Mouse (Mus musculus) embryonic facial prominence, embryonic 11.5 days (tissue): ENCODE measurements at regions not wholly inside any gene's neighbourhood (a gene's known extent, or its start where the extent isn't known, plus 50 kb on each side); places are given as distances from the start of the nearest gene placed in this dataset.

Experiments used
- ATAC-seq: fragments of 200-750 bp; cut with Nextera tagmentation; replicated peaks from 2 replicates; pipeline ENCODE4 v1.8.0; 2017; ENCODE audit warnings: low read depth; ENCODE audit not compliant: insufficient number of reproducible peaks, low FRiP score, low TSS enrichment
- DNase-seq: peaks from one replicate; pipeline ENCODE4 v3.0.0-alpha.2; 2015; ENCODE audit warnings: low spot score
- H3K27ac ChIP-seq: fragments of 300-500 bp; sonication (generic); replicated peaks from 2 replicates; pipeline ENCODE4 v1.5.1; 2014; ENCODE audit warnings: mild to moderate bottlenecking, low read depth, low read length, control low read depth
- H3K27me3 ChIP-seq: fragments of 300-500 bp; sonication (generic); 2 replicates; pipeline ENCODE4 v1.6.1; 2014; ENCODE audit warnings: mild to moderate bottlenecking, low read length, moderate library complexity, mixed read lengths; ENCODE audit not compliant: control insufficient read depth, insufficient read depth
- H3K36me3 ChIP-seq: fragments of 300-500 bp; sonication (generic); replicated peaks from 2 replicates; pipeline ENCODE4 v1.6.1; 2014; ENCODE audit warnings: low read depth, mild to moderate bottlenecking, low read length, moderate library complexity, mixed read lengths; ENCODE audit not compliant: control insufficient read depth, insufficient read depth
- H3K4me1 ChIP-seq: fragments of 300-500 bp; sonication (generic); 2 replicates; pipeline ENCODE4 v1.6.1; 2014; ENCODE audit warnings: low read length, mixed read lengths; ENCODE audit not compliant: control insufficient read depth, insufficient read depth
- H3K4me2 ChIP-seq: fragments of 300-500 bp; sonication (generic); 2 replicates; pipeline ENCODE4 v1.6.1; 2014; ENCODE audit warnings: low read depth, mild to moderate bottlenecking, control low read depth, low read length, moderate library complexity
- H3K4me3 ChIP-seq: fragments of 300-500 bp; sonication (generic); 2 replicates; pipeline ENCODE4 v1.5.1; 2014; ENCODE audit warnings: low read depth, low read length, control low read depth
- H3K9ac ChIP-seq: fragments of 300-500 bp; sonication (generic); replicated peaks from 2 replicates; pipeline ENCODE4 v1.6.1; 2014; ENCODE audit warnings: mild to moderate bottlenecking, control low read depth, low read length
- H3K9me3 ChIP-seq: fragments of 300-500 bp; sonication (generic); replicated peaks from 2 replicates; pipeline ENCODE4 v1.6.1; 2016; ENCODE audit warnings: mild to moderate bottlenecking, low read length, inconsistent platforms, mixed read lengths; ENCODE audit not compliant: control insufficient read depth
- WGBS: fragments of 180-500 bp; shearing (Covaris S2); extraction: QIAGEN DNeasy Blood & Tissue Kit; methylation state at CpG from one replicate; pipeline ENCODE4 v1.1.7; 2014; 5-methylcytosine and 5-hydroxymethylcytosine counted together

DNA sequence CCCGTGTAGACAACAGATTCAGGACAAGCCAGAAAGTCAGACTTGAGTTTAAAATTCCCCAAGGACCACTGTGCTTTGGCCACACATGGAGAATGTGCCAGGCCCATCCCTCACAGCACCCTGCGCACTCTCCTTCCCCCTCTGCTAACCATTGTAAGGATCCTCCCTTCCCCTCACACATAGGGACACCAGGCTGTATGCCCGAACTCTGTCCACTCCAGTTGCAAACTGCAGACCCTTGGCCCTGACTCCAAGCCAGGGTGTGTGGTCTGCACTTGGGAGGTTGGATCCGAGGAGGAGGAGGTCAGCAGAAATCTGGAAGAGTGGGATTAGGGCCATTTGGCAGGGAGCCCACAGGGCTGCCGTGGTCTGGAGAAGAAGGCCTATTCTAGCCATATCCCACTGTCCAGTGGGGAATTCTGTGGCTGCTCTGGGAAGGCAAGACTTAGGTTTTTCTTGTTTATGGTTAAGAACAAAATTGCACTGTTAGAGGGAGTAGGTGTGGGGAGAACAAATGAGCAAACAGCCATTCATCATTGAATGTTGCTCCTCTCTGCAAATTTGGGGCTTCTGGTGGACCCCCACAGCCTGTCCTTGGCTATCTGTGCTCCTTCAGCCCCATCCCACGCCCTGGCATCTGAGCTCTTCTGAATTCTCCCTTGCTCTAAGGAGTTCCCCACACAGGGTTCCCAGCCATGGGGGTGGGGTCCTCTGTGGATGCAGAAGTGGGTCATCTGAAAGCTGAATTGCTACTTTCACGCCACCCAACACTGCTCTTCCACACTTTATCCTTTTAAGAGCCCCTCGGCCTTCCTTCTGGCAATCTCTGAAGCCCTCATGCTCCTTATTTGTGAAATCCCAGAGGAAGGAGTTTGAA, 366.9 kb downstream of the Tshz3 start:
- Histone ChIP-seq H3K9me3 (no peaks in the 10 kb centered on the region), H3K27ac (no peak overlapping the region), H3K27me3 (no peaks in the 10 kb centered on the region), H3K9ac (no peak overlapping the region), H3K4me1 (no peaks in the 10 kb centered on the region), H3K4me3 (no peak overlapping the region), H3K4me2 (no peak overlapping the region), H3K36me3 (no peaks in the 10 kb centered on the region)
- ATAC-seq, result no peak
- DNase-seq, result no peak
- WGBS, result 81% methylated on average over 8 of the region's 8 CpGs

GRCm38 (mm10) chr7:37077698-37078097, 379.8 kb downstream of the Tshz3 start:
- Histone ChIP-seq H3K9ac (no peak overlapping the region), H3K36me3 (no peaks in the 10 kb centered on the region), H3K4me1 (no peaks in the 10 kb centered on the region), H3K9me3 (no peaks in the 10 kb centered on the region), H3K27ac (no peak overlapping the region), H3K27me3 (no peaks in the 10 kb centered on the region), H3K4me2 (no peak overlapping the region), H3K4me3 (no peak overlapping the region)
- ATAC-seq, result no peak
- DNase-seq, result no peak
- 69% methylated on average over 6 of the region's 6 CpGs for WGBS

- WGBS, result 65% methylated on average over 7 of the region's 7 CpGs
- no peak for DNase-seq
- ATAC-seq, result no peak
These were observed 380.2 kb downstream of the Tshz3 start for GRCm38 (mm10) chr7:37078140-37078539.

GRCm38 (mm10) chr7:37089726-37090125, 391.8 kb downstream of the Tshz3 start:
- H3K9ac ChIP-seq, result no peak overlapping the region
- no peak for ATAC-seq
- no peaks in the 10 kb centered on the region for H3K27me3 ChIP-seq
- H3K36me3 ChIP-seq, result no peaks in the 10 kb centered on the region
- no peaks in the 10 kb centered on the region for H3K9me3 ChIP-seq
- H3K4me2 ChIP-seq, result no peak overlapping the region
- H3K4me1 ChIP-seq, result no peaks in the 10 kb centered on the region
- H3K27ac ChIP-seq, result no peak overlapping the region
- WGBS, result 92% methylated on average over 3 of the region's 3 CpGs
- H3K4me3 ChIP-seq, result no peak overlapping the region
- no peak for DNase-seq

More at GRCm38 (mm10) chr7:37078140-37078539, 380.2 kb downstream of the Tshz3 start:
- Histone ChIP-seq H3K9ac (no peak overlapping the region), H3K4me1 (no peaks in the 10 kb centered on the region), H3K4me2 (no peak overlapping the region), H3K27me3 (no peaks in the 10 kb centered on the region), H3K4me3 (no peak overlapping the region), H3K27ac (no peak overlapping the region), H3K9me3 (no peaks in the 10 kb centered on the region), H3K36me3 (no peaks in the 10 kb centered on the region)

DNA sequence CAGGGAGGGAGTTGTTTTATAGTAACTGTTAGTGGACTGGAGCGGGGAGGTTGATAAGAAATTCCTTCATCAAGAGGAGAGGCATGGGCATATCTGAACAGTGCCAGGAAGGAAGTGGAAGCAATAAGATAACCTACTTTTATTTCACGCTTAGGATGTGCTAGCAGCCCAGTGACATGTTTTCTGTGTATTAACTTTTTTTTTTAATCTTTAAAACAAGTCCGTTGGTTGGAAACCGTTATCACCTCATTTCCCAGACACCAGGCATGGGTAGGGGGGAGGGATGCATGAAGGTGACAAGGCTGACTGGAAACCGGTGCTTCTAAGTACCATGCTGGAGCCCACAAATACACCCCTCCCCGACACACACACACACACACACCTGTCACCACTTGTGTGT, 394.7 kb downstream of the Tshz3 start:
- DNase-seq, result no peak
- Histone ChIP-seq H3K27me3 (no peaks in the 10 kb centered on the region), H3K4me3 (no peak overlapping the region), H3K9me3 (no peaks in the 10 kb centered on the region), H3K9ac (no peak overlapping the region), H3K4me2 (no peak overlapping the region), H3K27ac (no peak overlapping the region), H3K36me3 (no peaks in the 10 kb centered on the region), H3K4me1 (no peaks in the 10 kb centered on the region)
- 86% methylated on average over 6 of the region's 6 CpGs for WGBS
- ATAC-seq, result no peak

DNA sequence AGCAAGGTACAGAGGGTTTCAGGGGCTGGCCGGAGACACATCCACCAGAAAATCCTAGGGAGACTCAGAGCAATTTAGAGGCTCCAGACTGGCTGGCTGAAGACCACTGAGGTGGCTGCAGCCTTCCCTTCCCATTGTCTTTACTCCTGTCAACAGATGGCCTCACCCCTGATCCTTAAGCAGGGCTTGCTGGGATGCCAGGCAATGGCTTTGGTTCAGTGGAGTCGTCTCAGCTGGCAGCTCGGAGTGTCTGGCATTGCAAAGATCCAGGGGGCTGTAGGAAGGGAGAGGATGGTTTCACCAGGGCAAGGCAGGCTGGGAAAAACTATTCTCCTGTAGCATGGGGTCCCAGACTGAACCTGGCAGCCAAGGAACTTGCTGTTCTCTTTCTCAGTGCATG, 395.8 kb downstream of the Tshz3 start:
- no peak overlapping the region for H3K4me2 ChIP-seq
- H3K27me3 ChIP-seq, result no peaks in the 10 kb centered on the region
- no peak for ATAC-seq
- H3K4me3 ChIP-seq, result no peak overlapping the region
- DNase-seq, result no peak
- H3K36me3 ChIP-seq, result no peaks in the 10 kb centered on the region
- H3K27ac ChIP-seq, result no peak overlapping the region
- no peaks in the 10 kb centered on the region for H3K4me1 ChIP-seq
- WGBS, result 75% methylated on average over 3 of the region's 3 CpGs
- no peaks in the 10 kb centered on the region for H3K9me3 ChIP-seq
- H3K9ac ChIP-seq, result no peak overlapping the region

GRCm38 (mm10) chr7:37095839-37096238, 397.9 kb downstream of the Tshz3 start:
- ATAC-seq (no peak), DNase-seq (no peak)
- no peaks in the 10 kb centered on the region for H3K27me3 ChIP-seq
- H3K9ac ChIP-seq, result no peak overlapping the region
- 84% methylated on average over 11 of the region's 11 CpGs for WGBS
- no peaks in the 10 kb centered on the region for H3K36me3 ChIP-seq
- no peaks in the 10 kb centered on the region for H3K4me1 ChIP-seq
- H3K9me3 ChIP-seq, result no peaks in the 10 kb centered on the region
- H3K27ac ChIP-seq, result no peak overlapping the region
- no peak overlapping the region for H3K4me2 ChIP-seq
- H3K4me3 ChIP-seq, result no peak overlapping the region

- no peaks in the 10 kb centered on the region for H3K27me3 ChIP-seq
- H3K27ac ChIP-seq, result no peak overlapping the region
- 89% methylated on average over 5 of the region's 5 CpGs for WGBS
- H3K4me2 ChIP-seq, result no peak overlapping the region
- no peak overlapping the region for H3K4me3 ChIP-seq
- H3K4me1 ChIP-seq, result no peaks in the 10 kb centered on the region
- H3K9me3 ChIP-seq, result no peaks in the 10 kb centered on the region
- ATAC-seq (no peak), DNase-seq (no peak)
- no peaks in the 10 kb centered on the region for H3K36me3 ChIP-seq
- H3K9ac ChIP-seq, result no peak overlapping the region
These were observed 398.4 kb downstream of the Tshz3 start for GRCm38 (mm10) chr7:37096291-37096690.
